Mouse (Mus musculus): Measurements from ENCODE around the gene Rbfox1.

DNA sequence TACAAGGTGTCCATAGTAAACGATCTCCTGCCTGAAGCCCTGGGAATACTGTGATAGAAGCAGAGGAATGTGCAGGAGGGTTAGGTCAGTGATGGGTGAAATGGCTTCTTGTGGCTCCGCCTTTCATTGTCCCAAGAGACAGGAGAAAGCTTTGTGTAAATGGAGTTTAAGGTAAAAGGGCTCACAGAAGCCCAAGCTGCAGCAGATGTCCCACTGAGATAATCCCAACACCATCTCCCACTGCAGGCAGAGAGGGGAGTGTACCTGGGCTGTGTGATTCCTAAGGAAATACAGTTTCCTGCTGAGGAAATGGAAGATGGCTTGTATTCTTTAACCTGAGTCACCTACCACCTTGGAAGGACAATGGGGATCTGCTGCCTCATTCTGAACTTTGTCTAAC is 529.7 kb downstream of the Rbfox1 start:
- no peak for TF ChIP-seq CTCF (IDR thresholded peaks at IDR 0.05; ENCODE audit: borderline replicate concordance, insufficient read depth, low read length)
- no peak for TF ChIP-seq POLR2A (IDR thresholded peaks at IDR 0.05; ENCODE audit: low read depth, low read length)
